Mouse (Mus musculus): Measurements from ENCODE around the gene Atad5.
"Not testable (repeated sequence)": the region's sequence is repeated elsewhere in the genome, so short reads cannot be mapped to it uniquely, and the experiment has no call there.

Gene Atad5

GRCm38 (mm10) chr11:80183054-80183704 lies 94.0 kb downstream of the Atad5 start:
- not testable (repeated sequence) for DNase-seq (ENCODE audit: low spot score)

- DNase-seq (ENCODE audit: low spot score) = peak; percentile 85
Observed at GRCm38 (mm10) chr11:80183705-80184255, 94.6 kb downstream of the Atad5 start, which contains the start of gene Rnf135. TSS of gene Rnf135 (plus strand) at chr11:80183851.

GRCm38 (mm10) chr11:80184531-80185071 lies 95.4 kb downstream of the Atad5 start:
- no peak for DNase-seq (ENCODE audit: low spot score)

Data from embryo, embryonic 10.5 days (tissue).